Comparison of ENCODE assay signal across 17 mouse cellular contexts in genomic region chr2:137663171-137663570, GRCm38 (mm10).
DNase-seq lines count a peak whose midpoint lies in the region; ATAC-seq and TF ChIP-seq lines count a peak whose summit lies in the region.
"Had no signal": no experiment of that assay in that cellular context is flagged by ENCODE, and none has a peak within 500 bp of the region (broad histone marks: within the 10 kb centered on the region; RNA-seq: fewer than 3 reads in every experiment).

No protein-coding gene starts in this region.

- peaks cover 9% of the 10 kb centered on the region for H3K4me1 ChIP-seq in embryonic fibroblast, embryonic 13.5 days (ENCODE audit: control insufficient read depth, insufficient read depth, low read length)
- no peaks in the 10 kb centered on the region for H3K4me1 ChIP-seq in intestine, embryonic 16.5 days (ENCODE audit: control insufficient read depth, insufficient read depth, low read length)
- H3K4me1 ChIP-seq: neural tube, embryonic 15.5 days had no signal

- TF ChIP-seq POLR2A in embryonic fibroblast, embryonic 13.5 days (IDR thresholded peaks at IDR 0.05; ENCODE audit: low read depth, low read length): no peak

- H3K27me3 ChIP-seq in intestine, embryonic 16.5 days (replicated peaks; ENCODE audit: control insufficient read depth, insufficient read depth, low read length): no peaks in the 10 kb centered on the region
- H3K27me3 ChIP-seq: CH12.LX; embryonic facial prominence, embryonic 12.5 days; neural tube, embryonic 15.5 days had no signal

- ATAC-seq in intestine, embryonic 16.5 days: no peak
- ATAC-seq: intestine, postnatal 0 days had no signal

- H3K36me3 ChIP-seq in intestine, embryonic 16.5 days (ENCODE audit: control insufficient read depth, insufficient read depth, low read length): no peaks in the 10 kb centered on the region
- H3K36me3 ChIP-seq: embryonic facial prominence, embryonic 12.5 days; hindbrain, embryonic 10.5 days; neural tube, embryonic 15.5 days had no signal

- intact Hi-C loops in heart, postnatal 14 days (cut with DNase I): no loop called here

- peak; percentile 21 for DNase-seq in kidney, adult 9 months
- no peak for DNase-seq in kidney, postnatal 25 days
- DNase-seq in NIH3T3 (ENCODE audit: low read depth): peak; percentile 63
- peak; percentile 5 to 42 for DNase-seq in heart, postnatal 14 days
- DNase-seq in spleen, adult 18-20 months: no peak
- DNase-seq: adrenal gland, postnatal 25 days; cerebellum, adult 9-10 months; left cerebral cortex, postnatal 4 days; midbrain, embryonic 14.5 days; right cerebral cortex, postnatal 14 days had no signal

- TF ChIP-seq CTCF in embryonic fibroblast, embryonic 13.5 days (IDR thresholded peaks at IDR 0.05; ENCODE audit: borderline replicate concordance, insufficient read depth, low read length): no peak

- no peak overlapping the region for H3K4me2 ChIP-seq in intestine, embryonic 16.5 days (ENCODE audit: low read depth, low read length)
- H3K4me2 ChIP-seq: embryonic facial prominence, embryonic 12.5 days; neural tube, embryonic 15.5 days had no signal

- H3K9ac ChIP-seq in intestine, embryonic 16.5 days (ENCODE audit: low read depth, low read length): no peak overlapping the region
- H3K9ac ChIP-seq: embryonic facial prominence, embryonic 12.5 days; neural tube, embryonic 15.5 days had no signal

- H3K27ac ChIP-seq in embryonic fibroblast, embryonic 13.5 days (ENCODE audit: insufficient read depth, low read length): peak overlapping the region; percentile 89
- no peak overlapping the region for H3K27ac ChIP-seq in intestine, embryonic 16.5 days (ENCODE audit: low read length)
- H3K27ac ChIP-seq: embryonic facial prominence, embryonic 12.5 days; hindbrain, embryonic 10.5 days; neural tube, embryonic 15.5 days had no signal

- H3K4me3 ChIP-seq in embryonic fibroblast, embryonic 13.5 days (ENCODE audit: insufficient read depth, low read length): no peak overlapping the region
- no peak overlapping the region for H3K4me3 ChIP-seq in intestine, embryonic 16.5 days (ENCODE audit: low read length)
- H3K4me3 ChIP-seq: embryonic facial prominence, embryonic 12.5 days; hindbrain, embryonic 10.5 days; neural tube, embryonic 15.5 days had no signal

- 32% methylated on average over 2 of the region's 2 CpGs for WGBS in intestine, embryonic 16.5 days

- H3K9me3 ChIP-seq in intestine, embryonic 16.5 days (ENCODE audit: control insufficient read depth, low read length): no peaks in the 10 kb centered on the region
- H3K9me3 ChIP-seq: embryonic facial prominence, embryonic 12.5 days; hindbrain, embryonic 10.5 days; neural tube, embryonic 15.5 days had no signal

Comparison
In these comparisons a context has a peak if more than half of its experiments do, and no peak if none do; other contexts are left out.
1. DNase-seq: peak in kidney, adult 9 months (single experiment), NIH3T3 (single experiment) and heart, postnatal 14 days (2 of 2); none in kidney, postnatal 25 days (0 of 2) and spleen, adult 18-20 months (0 of 2).